Mouse (Mus musculus) gastrocnemius, postnatal 10 days (tissue): ENCODE results near the gene Flii. TPM values are rescaled to one million over a fixed set of nuclear protein-coding genes. Genes with fewer than 3 reads are reported as not detected.

Experiments
- DNase-seq: peaks from one replicate; pipeline ENCODE4 v3.0.0; 2021; ENCODE audit warnings: mixed read lengths
- long read RNA-seq, 2 experiments: library from polyadenylated mRNA; stranded (forward); transcript quantifications; one replicate each; pipeline ENCODE4 v2.0.0; 2021
- total RNA-seq, 2 experiments: library from RNA; stranded (reverse); gene quantifications; 2 replicates each; pipeline ENCODE4 v1.2.3; 2021

The Flii gene
- 10 to 100 TPM; 88.9 to 89.0 TPM for total RNA-seq
- long read RNA-seq, experiment 1, full-length matches to known transcripts: 96 of 161 reads
- long read RNA-seq, experiment 1, partial matches to known transcripts: 18 of 161 reads
- long read RNA-seq, experiment 1, other reads (novel, unspliced or antisense): 47 of 161 reads
- long read RNA-seq, experiment 2, full-length matches to known transcripts: 62 of 122 reads
- long read RNA-seq, experiment 2, partial matches to known transcripts: 23 of 122 reads
- long read RNA-seq, experiment 2, other reads (novel, unspliced or antisense): 37 of 122 reads

GRCm38 (mm10) chr11:60726601-60727391, at the start of gene Flii:
Gene Flii (minus strand): TSS chr11:60727263.
- DNase-seq: peak; percentile 86

- DNase-seq: no peak
These were observed 49.2 kb upstream of the Flii start for GRCm38 (mm10) chr11:60776107-60776828.

GRCm38 (mm10) chr11:60775578-60775977, 48.5 kb upstream of the Flii start:
- no peak for DNase-seq

GRCm38 (mm10) chr11:60774841-60775240, 47.8 kb upstream of the Flii start:
- no peak for DNase-seq

- DNase-seq: no peak
These were observed 47.2 kb upstream of the Flii start for GRCm38 (mm10) chr11:60774158-60774689.

GRCm38 (mm10) chr11:60772161-60772560, 45.1 kb upstream of the Flii start:
- DNase-seq: no peak

GRCm38 (mm10) chr11:60770776-60771175, 43.7 kb upstream of the Flii start:
- no peak for DNase-seq

GRCm38 (mm10) chr11:60769322-60769721, 42.3 kb upstream of the Flii start:
- no peak for DNase-seq

GRCm38 (mm10) chr11:60766969-60767368, 39.9 kb upstream of the Flii start:
- DNase-seq: no peak

- DNase-seq: no peak
These were observed 34.6 kb upstream of the Flii start for GRCm38 (mm10) chr11:60761681-60762080.

GRCm38 (mm10) chr11:60755570-60755969, 28.5 kb upstream of the Flii start:
- no peak for DNase-seq

- DNase-seq: no peak
These were observed 13.3 kb upstream of the Flii start for GRCm38 (mm10) chr11:60740321-60740720.

- DNase-seq: no peak
These were observed 10.4 kb upstream of the Flii start for GRCm38 (mm10) chr11:60737450-60737849.

GRCm38 (mm10) chr11:60736491-60736890, 9.4 kb upstream of the Flii start:
- no peak for DNase-seq

- no peak for DNase-seq
These were observed 8.1 kb upstream of the Flii start for GRCm38 (mm10) chr11:60735191-60735590.

- DNase-seq: peak; percentile 21
These were observed 7.1 kb upstream of the Flii start for GRCm38 (mm10) chr11:60734206-60734605.

GRCm38 (mm10) chr11:60731251-60731650, 4.2 kb upstream of the Flii start:
- DNase-seq: peak; percentile 60

GRCm38 (mm10) chr11:60730169-60730568, 3.1 kb upstream of the Flii start:
- DNase-seq: peak; percentile 17

GRCm38 (mm10) chr11:60729217-60729641, 2.2 kb upstream of the Flii start:
- peak; percentile 17 for DNase-seq

- peak; percentile 91 for DNase-seq
These were observed 1.2 kb upstream of the Flii start, which contains the start of gene Mief2 for GRCm38 (mm10) chr11:60728260-60728761. Gene Mief2 (plus strand): TSS chr11:60728398.

GRCm38 (mm10) chr11:60727392-60728140, 503 bp upstream of the Flii start:
- DNase-seq: peak; percentile 32

- DNase-seq: no peak
These were observed 7.8 kb downstream of the Flii start for GRCm38 (mm10) chr11:60719263-60719662.
